Mouse (Mus musculus) erythroblast, embryonic 14.5 days (primary cell): ENCODE results near the gene Rab31.

Experiments used
- GATA1 ChIP-seq: IDR thresholded peaks from 2 replicates; pipeline ENCODE4 v1.6.1; 2012; ENCODE audit warnings: low read length, inconsistent platforms, mixed read lengths
- TAL1 ChIP-seq: IDR thresholded peaks from 3 replicates; pipeline ENCODE4 v1.6.1; 2012; ENCODE audit warnings: low read length, inconsistent platforms, mixed read lengths

GRCm38 (mm10) chr17:65724254-65724653, 48.3 kb downstream of the Rab31 start:
- TF ChIP-seq GATA1 (no peak), TAL1 (no peak)
